ENCODE assay signal across 20 mouse cellular contexts in the genomic region with DNA sequence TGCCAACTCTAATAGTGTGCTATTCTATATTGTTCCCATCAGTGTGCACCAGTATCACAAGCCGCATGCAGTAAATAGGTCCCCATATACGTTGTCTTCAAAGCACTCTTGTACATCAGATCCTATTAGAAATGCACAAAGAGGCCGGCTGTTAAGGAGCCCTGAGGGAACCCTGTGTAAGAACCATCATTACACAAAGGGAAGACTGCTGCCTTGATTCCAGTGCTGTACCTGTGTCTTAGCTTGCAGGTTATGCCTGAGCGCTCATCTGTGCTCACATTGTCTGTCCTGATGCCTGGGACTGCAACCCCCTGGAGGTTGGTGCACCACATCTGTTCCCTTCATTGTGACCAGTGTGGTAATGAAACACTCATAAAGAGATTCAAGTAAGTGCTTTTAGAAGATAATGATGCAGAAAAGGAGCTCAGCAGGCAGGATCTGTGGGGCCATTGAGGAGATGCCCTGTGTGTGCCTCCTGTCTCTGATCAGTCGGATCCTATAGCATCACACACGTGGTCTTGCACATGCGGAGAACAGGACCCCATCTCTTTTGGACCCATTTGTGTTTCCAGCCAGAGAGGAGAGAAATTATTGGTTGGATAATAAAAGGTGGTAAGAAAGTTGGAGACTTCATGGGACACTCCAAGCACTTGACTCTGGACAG.
DNase-seq lines count a peak whose midpoint lies in the region; ATAC-seq and TF ChIP-seq lines count a peak whose summit lies in the region.
"Had no signal": no experiment of that assay in that cellular context is flagged by ENCODE, and none has a peak within 500 bp of the region (broad histone marks: within the 10 kb centered on the region; RNA-seq: fewer than 3 reads in every experiment).

No protein-coding gene starts in this region.

- 55% methylated on average over 7 of the region's 7 CpGs for WGBS in neural tube, embryonic 11.5 days
- 25% methylated on average over 7 of the region's 7 CpGs for WGBS in midbrain, embryonic 15.5 days
- 78% methylated on average over 7 of the region's 7 CpGs for WGBS in liver, postnatal 0 days (ENCODE audit: insufficient replicate concordance)

- no peak for TF ChIP-seq EP300 in liver, postnatal 0 days (IDR thresholded peaks at IDR 0.05; ENCODE audit: low read depth)

- H3K4me1 ChIP-seq in neural tube, embryonic 11.5 days (ENCODE audit: control insufficient read depth, insufficient read depth, low read length): no peaks in the 10 kb centered on the region
- H3K4me1 ChIP-seq in midbrain, embryonic 15.5 days: no peaks in the 10 kb centered on the region
- H3K4me1 ChIP-seq in liver, postnatal 0 days (ENCODE audit: insufficient read depth): no peaks in the 10 kb centered on the region
- H3K4me1 ChIP-seq: embryonic facial prominence, embryonic 13.5 days; forebrain, embryonic 13.5 days; heart, embryonic 15.5 days; limb, embryonic 12.5 days; liver, embryonic 13.5 days had no signal

- no peak overlapping the region for H3K4me2 ChIP-seq in neural tube, embryonic 11.5 days (ENCODE audit: low read depth)
- no peak overlapping the region for H3K4me2 ChIP-seq in midbrain, embryonic 15.5 days
- H3K4me2 ChIP-seq in liver, postnatal 0 days (ENCODE audit: low read depth, low read length): no peak overlapping the region
- H3K4me2 ChIP-seq: embryonic facial prominence, embryonic 13.5 days; forebrain, embryonic 13.5 days; heart, embryonic 15.5 days; limb, embryonic 12.5 days; liver, embryonic 13.5 days had no signal

- H3K9ac ChIP-seq in neural tube, embryonic 11.5 days (ENCODE audit: low read length): no peak overlapping the region
- no peak overlapping the region for H3K9ac ChIP-seq in midbrain, embryonic 15.5 days
- H3K9ac ChIP-seq in liver, postnatal 0 days (replicated peaks): no peak overlapping the region
- H3K9ac ChIP-seq: embryonic facial prominence, embryonic 13.5 days; forebrain, embryonic 13.5 days; heart, embryonic 15.5 days; limb, embryonic 12.5 days; liver, embryonic 13.5 days had no signal

- no peaks in the 10 kb centered on the region for H3K27me3 ChIP-seq in neural tube, embryonic 11.5 days (ENCODE audit: control insufficient read depth, insufficient read depth, low read length)
- H3K27me3 ChIP-seq in midbrain, embryonic 15.5 days (replicated peaks): no peaks in the 10 kb centered on the region
- H3K27me3 ChIP-seq in liver, postnatal 0 days (ENCODE audit: insufficient read depth, low read length): no peaks in the 10 kb centered on the region
- H3K27me3 ChIP-seq: embryonic facial prominence, embryonic 13.5 days; forebrain, embryonic 13.5 days; heart, embryonic 15.5 days; limb, embryonic 12.5 days; liver, embryonic 13.5 days had no signal

- peak; percentile 67 for ATAC-seq in neural tube, embryonic 11.5 days (ENCODE audit: insufficient read depth, low FRiP score, low TSS enrichment)
- 0 out of 2 replicates have a peak, but pooled peaks have one; percentile 30 for ATAC-seq in midbrain, embryonic 15.5 days (replicated peaks)
- ATAC-seq in liver, postnatal 0 days: no peak
- ATAC-seq: forebrain, embryonic 13.5 days had no signal

- DNase-seq in embryo, embryonic 9.5 days (ENCODE audit: extremely low spot score): peak; percentile 4
- DNase-seq in embryo, embryonic 10.5 days (ENCODE audit: low spot score): no peak
- DNase-seq in neural tube, embryonic 11.5 days (ENCODE audit: low spot score): peak; percentile 31
- DNase-seq in neural tube, embryonic 10.5 days (ENCODE audit: extremely low spot score, low spot score): no peak
- no peak for DNase-seq in layer of hippocampus, adult 2 months (ENCODE audit: low spot score in 2 of 2)
- DNase-seq in liver, postnatal 0 days: no peak
- DNase-seq in kidney, adult 18-20 months: no peak
- DNase-seq: cerebellum, adult 9-11 months; heart, adult 18-20 months; kidney, adult 8-10 months; kidney, postnatal 25 days; layer of hippocampus, adult 9-11 months; liver, embryonic 13.5 days; right cerebral cortex, postnatal 4 days; thymus, postnatal 4 days had no signal

- H3K4me3 ChIP-seq in neural tube, embryonic 11.5 days (ENCODE audit: low read depth, low read length): no peak overlapping the region
- no peak overlapping the region for H3K4me3 ChIP-seq in midbrain, embryonic 15.5 days
- H3K4me3 ChIP-seq in layer of hippocampus, adult 2 months: no peak overlapping the region
- no peak overlapping the region for H3K4me3 ChIP-seq in liver, postnatal 0 days (ENCODE audit: low read depth, low read length)
- H3K4me3 ChIP-seq: embryonic facial prominence, embryonic 13.5 days; forebrain, embryonic 13.5 days; heart, embryonic 15.5 days; limb, embryonic 12.5 days; liver, embryonic 13.5 days had no signal

- H3K27ac ChIP-seq in neural tube, embryonic 11.5 days (ENCODE audit: low read depth, low read length): no peak overlapping the region
- no peak overlapping the region for H3K27ac ChIP-seq in midbrain, embryonic 15.5 days
- no peak overlapping the region for H3K27ac ChIP-seq in layer of hippocampus, adult 2 months
- no peak overlapping the region for H3K27ac ChIP-seq in liver, postnatal 0 days (ENCODE audit: low read depth)
- H3K27ac ChIP-seq: embryonic facial prominence, embryonic 13.5 days; forebrain, embryonic 13.5 days; heart, embryonic 15.5 days; limb, embryonic 12.5 days; liver, embryonic 13.5 days had no signal

- no peaks in the 10 kb centered on the region for H3K9me3 ChIP-seq in neural tube, embryonic 11.5 days (ENCODE audit: control insufficient read depth, low read length)
- no peaks in the 10 kb centered on the region for H3K9me3 ChIP-seq in midbrain, embryonic 15.5 days
- no peaks in the 10 kb centered on the region for H3K9me3 ChIP-seq in liver, postnatal 0 days (ENCODE audit: low read length)
- H3K9me3 ChIP-seq: embryonic facial prominence, embryonic 13.5 days; forebrain, embryonic 13.5 days; heart, embryonic 15.5 days; limb, embryonic 12.5 days; liver, embryonic 13.5 days had no signal

- no peak for TF ChIP-seq CTCF in layer of hippocampus, adult 2 months (conservative IDR thresholded peaks at IDR 0.05)
- TF ChIP-seq CTCF in liver, postnatal 0 days (IDR thresholded peaks at IDR 0.05; ENCODE audit: low read depth): no peak

- no peaks in the 10 kb centered on the region for H3K36me3 ChIP-seq in neural tube, embryonic 11.5 days (ENCODE audit: control insufficient read depth, insufficient read depth, low read length)
- H3K36me3 ChIP-seq in midbrain, embryonic 15.5 days (replicated peaks): no peaks in the 10 kb centered on the region
- no peaks in the 10 kb centered on the region for H3K36me3 ChIP-seq in liver, postnatal 0 days (replicated peaks; ENCODE audit: insufficient read depth, low read length)
- H3K36me3 ChIP-seq: embryonic facial prominence, embryonic 13.5 days; heart, embryonic 15.5 days; limb, embryonic 12.5 days; liver, embryonic 13.5 days had no signal

Comparison
In these comparisons a context has a peak if more than half of its experiments do, and no peak if none do; other contexts are left out.
1. DNase-seq: peak in embryo, embryonic 9.5 days (single experiment) and neural tube, embryonic 11.5 days (single experiment); none in embryo, embryonic 10.5 days (single experiment), neural tube, embryonic 10.5 days (single experiment), layer of hippocampus, adult 2 months (0 of 2), liver, postnatal 0 days (single experiment) and kidney, adult 18-20 months (single experiment).